Mouse (Mus musculus): ENCODE measurements around the gene Rgs16.

Gene Rgs16

DNA sequence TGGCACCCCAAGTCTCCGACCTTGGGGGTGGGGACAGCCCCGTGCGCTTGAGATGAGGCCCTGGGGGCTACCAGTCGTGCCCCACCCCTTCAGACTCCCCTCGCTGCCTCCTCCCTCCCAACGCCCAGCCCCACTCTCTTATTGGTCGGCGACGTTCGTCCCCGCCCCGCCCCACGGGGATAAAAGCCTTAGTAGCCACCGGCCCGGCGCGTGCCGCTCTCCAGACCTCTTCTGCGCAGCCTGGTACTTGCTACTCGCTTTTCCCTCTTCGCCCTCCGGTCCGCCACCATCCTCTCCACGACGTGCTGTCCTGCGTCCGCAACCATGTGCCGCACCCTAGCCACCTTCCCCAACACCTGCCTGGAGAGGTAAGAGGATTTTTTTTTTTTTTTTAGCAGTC lies at the start of gene Rgs16:
Gene Rgs16 (plus strand): TSS at position 205 of the 400 bp plus-strand sequence.
- in situ Hi-C loops (cut with MboI; ENCODE audit: unreplicated experiment in 2 of 2) = no loop called here

DNA sequence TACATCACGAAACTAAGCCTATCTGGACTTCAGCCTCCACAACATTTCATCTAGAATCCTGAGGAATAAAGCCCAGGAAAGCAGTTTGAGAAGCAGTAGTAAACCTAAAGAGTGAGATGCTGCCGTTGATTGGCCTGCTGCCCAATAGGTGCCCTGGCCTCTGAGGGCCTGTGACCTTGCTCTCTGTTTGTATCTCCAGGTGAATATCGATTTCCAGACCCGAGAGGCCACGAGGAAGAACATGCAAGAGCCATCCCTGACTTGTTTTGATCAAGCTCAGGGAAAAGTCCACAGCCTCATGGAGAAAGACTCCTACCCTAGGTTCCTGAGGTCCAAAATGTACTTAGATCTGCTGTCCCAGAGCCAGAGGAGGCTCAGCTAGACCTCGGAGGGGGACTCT lies 47.6 kb upstream of the Rgs16 start:
- in situ Hi-C loops (cut with MboI; ENCODE audit: unreplicated experiment in 2 of 2) = loop anchor here in 1 of 2 experiments (5.0 kb wide), 1 partner anchor 90 kb away; no protein-coding TSS in a partner anchor

DNA sequence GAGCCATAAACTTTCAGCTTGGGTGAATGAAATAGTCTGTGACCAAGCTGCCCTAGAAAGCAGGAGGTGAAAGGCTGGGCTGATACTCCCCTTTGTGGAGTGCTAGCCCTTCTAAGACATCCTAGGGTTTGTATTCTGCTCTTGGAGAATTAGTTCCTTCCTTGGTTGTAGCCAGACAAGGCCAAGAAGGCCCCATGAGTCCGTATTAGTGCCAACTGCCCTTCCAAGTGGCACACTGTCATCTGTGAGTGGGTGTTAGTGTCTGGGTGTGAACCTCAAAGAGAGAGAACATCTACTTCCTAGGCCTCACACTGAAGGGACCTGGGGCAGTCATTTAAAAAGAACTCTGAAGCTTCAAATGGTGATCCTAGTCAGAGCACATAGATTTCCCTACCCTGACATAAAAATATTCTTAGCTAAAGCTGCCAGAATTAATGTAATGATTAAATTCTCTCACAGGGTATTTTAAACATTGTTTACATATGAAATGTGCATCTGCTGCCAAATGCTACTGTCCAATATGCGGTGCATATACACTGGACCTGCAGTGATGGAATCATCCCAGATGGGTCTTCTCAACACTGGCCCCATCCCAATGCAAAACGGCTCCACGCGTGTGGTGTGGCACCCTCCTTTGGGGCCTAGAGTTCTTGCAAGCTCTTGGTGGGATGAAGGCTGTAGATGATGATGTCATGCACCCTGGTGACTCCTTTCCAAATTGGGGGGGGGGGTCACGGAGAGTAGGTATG lies 45.6 kb upstream of the Rgs16 start:
- in situ Hi-C loops (cut with MboI; ENCODE audit: unreplicated experiment in 2 of 2) = loop anchor here in 1 of 2 experiments (5.0 kb wide), 1 partner anchor 92 kb away; no protein-coding TSS in a partner anchor

DNA sequence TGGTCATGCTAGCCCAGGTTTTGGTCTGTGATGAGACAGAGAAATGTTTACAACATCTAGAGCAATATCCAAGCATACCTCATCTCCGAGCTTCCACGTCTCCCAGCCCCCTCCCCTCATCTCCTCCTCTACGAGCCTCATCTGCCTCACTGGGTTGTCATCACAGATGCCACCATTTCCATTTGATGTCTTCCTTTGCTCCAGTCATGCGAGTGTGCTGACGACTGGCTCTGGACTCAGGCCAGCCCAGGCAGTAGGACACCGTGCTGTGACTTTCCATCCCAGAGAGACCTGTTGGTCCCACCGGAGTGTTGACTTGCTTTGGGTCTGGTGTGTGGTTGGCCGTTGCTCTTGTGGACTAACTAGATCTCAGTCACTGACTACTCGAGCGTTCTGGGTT lies 44.8 kb upstream of the Rgs16 start:
- in situ Hi-C loops (cut with MboI; ENCODE audit: unreplicated experiment in 2 of 2) = no loop called here

DNA sequence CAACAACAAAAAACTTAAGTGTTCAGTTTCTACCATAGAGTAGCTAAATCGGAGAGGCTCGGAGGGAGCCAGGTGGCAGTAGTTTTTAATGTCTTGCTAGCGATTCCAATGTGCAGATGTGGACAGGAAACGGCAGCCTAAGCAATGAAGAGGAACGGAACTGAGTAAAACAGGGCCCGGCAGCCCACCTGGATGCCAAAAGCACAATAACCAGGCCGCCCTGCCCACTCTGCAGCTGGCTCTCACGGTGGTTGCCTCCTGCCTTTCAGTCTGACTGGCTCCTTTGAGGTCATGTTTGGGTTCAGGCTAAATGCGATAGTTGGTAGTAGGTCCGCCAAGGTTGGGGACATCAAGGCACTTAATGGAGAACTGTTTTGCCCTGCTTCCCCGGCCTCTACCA lies 44.1 kb upstream of the Rgs16 start:
- in situ Hi-C loops (cut with MboI; ENCODE audit: unreplicated experiment in 2 of 2) = no loop called here

DNA sequence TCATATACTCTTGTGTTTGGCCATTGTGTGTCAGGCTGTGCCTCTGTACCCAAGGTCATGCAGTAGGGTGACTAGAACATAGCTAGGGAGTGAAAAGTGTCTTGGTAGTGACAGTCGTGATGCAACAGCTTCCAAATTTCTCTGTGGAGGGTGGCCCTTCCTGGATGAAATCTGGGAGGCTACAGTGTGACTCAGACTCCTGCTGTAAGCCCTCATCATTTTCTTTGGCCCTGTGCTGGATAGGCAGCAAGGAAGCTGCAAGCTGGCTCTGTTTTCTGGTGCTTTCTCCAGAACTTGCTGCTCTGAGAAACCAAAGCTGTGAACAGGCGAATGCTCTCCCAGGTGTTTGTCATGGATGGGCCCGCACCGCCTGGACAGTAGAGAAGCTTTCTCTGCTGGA lies 43.6 kb upstream of the Rgs16 start:
- in situ Hi-C loops (cut with MboI; ENCODE audit: unreplicated experiment in 2 of 2) = no loop called here

- in situ Hi-C loops (cut with MboI; ENCODE audit: unreplicated experiment in 2 of 2) = no loop called here
Observed at GRCm38 (mm10) chr1:153697581-153698251, 42.4 kb upstream of the Rgs16 start.

DNA sequence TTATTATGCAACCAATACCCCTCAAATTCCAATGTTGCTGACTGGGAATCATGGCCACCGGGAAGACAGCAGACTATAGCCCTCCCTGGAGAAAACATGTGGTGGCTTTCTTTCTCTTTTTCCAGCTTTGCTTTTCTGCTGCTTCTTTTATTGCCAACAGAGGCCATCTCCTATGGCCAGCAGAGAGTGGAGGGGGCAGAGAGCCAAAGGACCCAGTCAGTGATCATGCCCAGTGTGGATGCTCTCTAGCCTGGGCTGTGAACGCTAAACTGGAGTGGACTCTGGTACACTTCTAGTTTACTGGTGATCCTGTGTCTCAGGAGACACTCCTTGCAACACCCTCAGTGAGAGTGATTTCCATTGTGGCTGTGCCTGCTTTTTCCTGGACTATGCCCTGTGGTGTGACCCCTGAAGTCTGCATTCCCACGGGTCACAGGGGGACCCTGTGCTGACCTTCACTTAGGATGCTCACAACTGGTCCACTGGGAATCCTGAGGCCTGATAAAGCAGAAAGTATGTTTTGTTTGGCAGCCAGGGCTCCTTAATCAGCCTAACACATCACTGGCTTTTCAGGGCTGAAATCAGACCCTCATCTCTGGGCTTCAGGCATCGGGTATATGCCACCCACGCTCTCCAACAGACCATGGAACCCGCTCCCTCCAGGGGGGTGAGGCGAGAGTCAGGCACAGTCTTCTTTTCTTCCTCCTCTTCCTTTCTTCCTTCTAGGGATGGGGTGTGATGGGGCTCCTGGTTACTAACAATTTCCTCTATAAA lies 41.7 kb upstream of the Rgs16 start:
- in situ Hi-C loops (cut with MboI; ENCODE audit: unreplicated experiment in 2 of 2) = no loop called here

DNA sequence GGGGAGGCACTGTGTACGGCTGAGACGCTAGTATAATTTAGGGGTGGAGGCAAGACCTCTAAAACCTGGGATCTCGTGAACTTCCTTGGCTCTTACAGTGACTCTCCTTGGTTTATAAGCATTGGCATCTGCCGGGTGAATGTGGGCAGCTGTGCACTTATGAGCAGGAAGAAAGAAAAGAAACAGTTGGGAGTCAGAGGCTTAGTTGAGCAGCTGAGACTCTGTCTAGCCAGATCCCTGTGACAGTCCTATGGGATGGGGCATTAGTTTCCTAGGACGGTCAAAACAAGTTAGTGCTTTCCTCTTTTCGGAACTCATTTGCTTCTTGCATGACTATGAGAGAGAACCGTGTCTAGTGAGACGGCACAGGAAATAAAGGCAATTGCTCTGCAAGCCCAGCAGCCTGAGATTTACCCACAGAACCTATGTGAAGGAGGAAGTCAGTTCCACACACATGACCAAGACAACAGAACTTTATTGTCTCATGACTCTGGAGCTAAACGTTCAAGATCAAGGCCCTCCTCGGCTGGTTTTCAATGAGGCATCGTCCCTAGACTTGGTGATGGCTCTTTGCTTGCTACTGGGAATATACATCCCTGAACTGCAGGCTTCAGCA lies 39.6 kb upstream of the Rgs16 start:
- in situ Hi-C loops (cut with MboI; ENCODE audit: unreplicated experiment in 2 of 2) = loop anchor here (5.0 kb wide), 1 partner anchor 37 kb away; no protein-coding TSS in a partner anchor

DNA sequence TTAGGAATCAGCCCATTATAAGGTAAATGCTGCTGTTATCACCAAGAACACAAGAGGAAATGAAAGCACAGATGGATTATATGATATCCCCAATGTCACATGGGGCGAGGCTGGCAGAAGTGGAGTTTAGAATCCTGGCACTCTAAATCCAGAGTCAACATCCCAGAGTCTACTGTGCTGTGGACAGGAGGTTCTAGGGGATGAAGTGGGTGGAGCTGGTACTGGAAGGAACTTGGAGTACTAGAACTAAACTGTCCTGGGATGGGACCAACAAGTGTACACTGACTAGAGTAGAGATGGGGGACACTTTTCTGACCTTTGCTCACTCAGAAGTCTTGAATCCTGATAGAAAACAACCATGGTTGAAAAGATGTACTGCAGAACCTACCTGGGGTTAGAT lies 38.7 kb upstream of the Rgs16 start:
- in situ Hi-C loops (cut with MboI; ENCODE audit: unreplicated experiment in 2 of 2) = loop anchor here (5.0 kb wide), 1 partner anchor 36 kb away; no protein-coding TSS in a partner anchor

- in situ Hi-C loops (cut with MboI; ENCODE audit: unreplicated experiment in 2 of 2) = loop anchor here (5.0 kb wide), 1 partner anchor 35 kb away; no protein-coding TSS in a partner anchor
Observed at GRCm38 (mm10) chr1:153702166-153702852, 37.8 kb upstream of the Rgs16 start.

DNA sequence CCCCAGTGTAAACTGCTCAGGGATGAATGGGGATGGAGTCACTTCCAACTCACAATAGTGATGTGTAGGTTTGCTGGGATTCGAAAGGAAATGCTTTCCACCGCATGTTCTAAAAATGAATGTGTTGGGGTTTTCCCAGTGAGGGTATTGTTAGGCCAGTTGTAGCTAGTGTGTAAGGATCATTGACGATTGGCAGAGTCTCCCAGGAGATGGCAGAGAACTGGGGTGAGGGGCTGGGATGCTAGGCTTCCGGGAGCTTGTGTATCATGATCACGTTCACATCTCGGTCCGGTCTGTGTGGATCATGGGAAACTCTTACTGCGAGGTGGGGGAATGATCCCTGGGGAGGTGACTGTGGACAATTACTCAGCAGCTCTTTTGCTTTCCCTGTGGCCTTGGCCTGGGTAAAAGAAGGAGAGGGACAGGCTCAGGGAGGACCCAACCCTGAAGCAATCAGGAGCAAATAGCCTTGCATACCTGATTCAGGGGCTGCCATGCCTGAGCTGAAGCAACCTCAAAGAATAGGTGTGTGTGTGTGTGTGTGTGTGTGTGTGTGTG lies 37.2 kb upstream of the Rgs16 start:
- in situ Hi-C loops (cut with MboI; ENCODE audit: unreplicated experiment in 2 of 2) = loop anchor here (5.0 kb wide), 1 partner anchor 34 kb away; no protein-coding TSS in a partner anchor

- in situ Hi-C loops (cut with MboI; ENCODE audit: unreplicated experiment in 2 of 2) = loop anchor here (5.0 kb wide), 1 partner anchor 34 kb away; no protein-coding TSS in a partner anchor
Observed at GRCm38 (mm10) chr1:153703445-153703991, 36.6 kb upstream of the Rgs16 start.

DNA sequence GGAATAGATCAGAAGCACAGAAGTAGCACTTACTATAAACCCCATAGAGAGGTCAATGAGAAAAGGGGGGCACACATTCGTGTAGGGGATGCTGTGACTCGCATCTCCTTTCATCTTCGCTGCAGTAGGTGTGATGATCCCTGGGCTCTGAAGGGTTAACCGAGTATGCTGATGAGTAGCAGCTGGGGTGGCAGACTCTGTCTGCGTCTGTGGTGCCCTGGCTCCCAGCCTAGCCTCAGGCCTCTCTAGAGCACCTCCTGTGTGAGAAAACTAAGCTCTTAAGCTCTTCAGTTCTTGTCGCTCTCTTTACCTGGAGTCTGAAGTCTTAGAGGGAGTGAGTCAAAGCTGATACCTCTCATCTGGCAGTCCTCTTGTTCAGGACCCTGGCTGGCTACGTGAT lies 36.0 kb upstream of the Rgs16 start:
- in situ Hi-C loops (cut with MboI; ENCODE audit: unreplicated experiment in 2 of 2) = loop anchor here (5.0 kb wide), 1 partner anchor 33 kb away; no protein-coding TSS in a partner anchor

DNA sequence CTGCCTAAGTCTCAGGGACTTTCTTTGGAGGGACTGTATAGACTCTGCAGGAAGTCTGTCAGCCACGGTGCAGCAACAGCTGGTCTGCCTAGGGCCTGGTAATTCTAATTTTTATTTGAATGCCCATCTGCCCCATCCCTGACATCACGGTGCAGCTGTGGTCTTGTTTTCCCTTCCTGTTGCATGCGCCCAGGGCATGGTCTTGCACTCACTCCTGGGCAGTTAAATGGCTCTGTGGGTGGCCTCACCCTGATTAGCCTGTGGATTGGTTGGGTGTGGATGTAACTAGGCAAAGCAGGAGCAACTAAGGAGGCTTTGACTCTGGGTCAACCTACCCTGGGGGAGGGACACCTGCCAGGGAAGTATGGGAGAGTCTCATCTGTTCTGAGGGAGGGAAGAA lies 35.2 kb upstream of the Rgs16 start:
- in situ Hi-C loops (cut with MboI; ENCODE audit: unreplicated experiment in 2 of 2) = loop anchor here (5.0 kb wide), 1 partner anchor 32 kb away; no protein-coding TSS in a partner anchor

DNA sequence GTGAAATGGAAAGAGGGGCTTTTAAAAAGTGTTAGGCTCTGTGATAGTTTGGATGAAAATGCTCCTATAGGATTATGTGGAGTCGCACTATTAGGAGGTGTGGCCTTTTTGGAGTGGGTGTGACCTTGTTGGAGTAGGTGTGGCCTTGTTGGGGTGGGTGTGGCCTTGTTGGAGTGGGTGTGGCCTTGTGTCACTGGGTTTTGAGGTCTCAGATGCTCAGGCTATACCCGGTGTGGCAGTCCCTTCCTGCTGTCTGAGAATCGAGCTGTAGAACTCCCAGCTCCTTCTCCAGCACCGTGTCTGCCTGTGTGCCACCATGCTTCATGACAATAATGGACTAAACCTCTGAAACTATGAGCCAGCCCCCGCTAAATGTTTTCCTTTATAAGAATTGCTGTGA lies 31.5 kb upstream of the Rgs16 start:
- in situ Hi-C loops (cut with MboI; ENCODE audit: unreplicated experiment in 2 of 2) = no loop called here

DNA sequence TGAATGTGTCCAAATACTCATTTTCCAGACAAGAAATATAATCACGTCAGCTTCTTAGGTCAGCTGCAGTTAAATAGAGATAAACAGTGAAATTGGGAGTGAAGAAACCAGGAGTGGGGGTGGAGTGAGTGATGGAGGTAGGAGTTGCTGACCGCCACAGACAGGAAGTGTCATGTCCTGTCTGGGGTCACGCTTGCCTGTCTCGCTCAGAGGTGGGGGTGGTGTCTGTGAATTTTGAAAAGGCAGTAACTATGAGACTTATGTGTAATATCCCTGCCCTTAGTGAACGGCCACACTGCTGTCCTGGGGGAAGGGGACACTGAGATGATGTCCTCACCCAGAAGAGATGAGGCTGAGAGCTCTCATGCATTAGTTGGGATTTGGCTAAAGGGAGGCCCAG lies 30.7 kb upstream of the Rgs16 start:
- in situ Hi-C loops (cut with MboI; ENCODE audit: unreplicated experiment in 2 of 2) = no loop called here

GRCm38 (mm10) chr1:153711544-153712262 lies 28.4 kb upstream of the Rgs16 start:
- in situ Hi-C loops (cut with MboI; ENCODE audit: unreplicated experiment in 2 of 2) = no loop called here

DNA sequence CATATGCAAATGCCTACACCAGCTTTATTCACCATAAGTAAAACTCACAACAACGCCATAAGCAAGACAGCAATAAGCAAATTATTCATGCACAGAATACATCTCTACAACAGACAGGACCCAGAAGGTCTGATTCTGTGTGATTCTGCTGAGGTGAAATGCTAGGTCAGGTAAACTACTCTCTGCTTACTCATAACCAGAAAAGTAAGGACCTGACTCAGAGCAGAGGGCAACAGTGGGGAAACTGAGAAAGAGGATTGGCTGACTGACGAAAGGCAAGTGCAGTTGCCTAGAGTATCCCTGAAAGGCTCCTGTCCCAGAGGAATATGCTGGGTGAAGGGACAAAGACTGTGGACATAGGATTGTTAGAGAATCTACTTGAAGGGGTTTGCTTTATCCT lies 27.5 kb upstream of the Rgs16 start:
- in situ Hi-C loops (cut with MboI; ENCODE audit: unreplicated experiment in 2 of 2) = no loop called here
